ENCODE assay signal across 9 mouse cellular contexts in the genomic region with DNA sequence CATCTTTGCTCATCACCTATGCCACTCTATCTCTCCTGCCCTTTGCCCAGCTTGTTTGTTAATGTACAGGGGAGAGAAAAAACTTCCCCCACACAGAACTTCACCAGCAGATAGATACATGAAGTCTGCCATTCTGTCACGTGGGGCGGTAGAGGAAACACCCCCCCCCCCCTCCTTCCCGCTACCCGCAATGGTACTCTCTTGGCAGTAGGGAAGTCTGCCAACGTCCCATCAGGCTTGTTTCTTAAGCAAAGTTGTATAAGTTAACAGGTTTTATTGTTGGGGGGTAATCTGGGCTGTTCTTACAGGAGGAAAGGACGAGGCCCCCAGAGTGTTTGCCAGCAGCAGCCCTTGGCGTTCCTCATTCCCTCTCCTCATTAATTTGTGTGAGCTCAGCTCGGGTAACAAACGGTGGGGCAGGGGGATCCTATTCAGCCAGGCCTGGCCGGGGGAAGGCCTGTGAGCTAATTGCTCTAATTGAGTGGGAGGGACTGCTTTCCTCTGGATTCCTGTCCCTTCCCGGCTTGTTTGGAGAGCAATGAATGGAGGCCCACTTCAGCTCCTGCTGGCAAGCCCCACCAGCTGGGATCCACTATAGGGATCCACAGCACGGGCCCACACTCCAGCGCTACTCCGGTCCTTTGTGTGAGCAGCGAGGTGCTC.
A peak's percentile ranks its signal among the peaks of the same experiment; 100 is the strongest.
DNase-seq lines count a peak whose midpoint lies in the region; ATAC-seq and TF ChIP-seq lines count a peak whose summit lies in the region.
"Had no signal": no experiment of that assay in that cellular context is flagged by ENCODE, and none has a peak within 500 bp of the region (broad histone marks: within the 10 kb centered on the region; RNA-seq: fewer than 3 reads in every experiment).

No protein-coding gene starts in this region.

- no peak overlapping the region for H3K9ac ChIP-seq in lung, postnatal 0 days (replicated peaks; ENCODE audit: low read depth)
- H3K9ac ChIP-seq in forebrain, embryonic 13.5 days, result 0 out of 2 replicates have a peak overlapping the region, but pooled peaks have one; percentile 8

- peak; percentile 6; the same call in 1 of the 2 replicates for ATAC-seq in lung, postnatal 0 days
- ATAC-seq in forebrain, embryonic 13.5 days, result peak; percentile 93
- ATAC-seq in neutrophil, adult 5-6 weeks (ENCODE audit: extremely low read depth, insufficient number of reproducible peaks, low FRiP score, poor library complexity, severe bottlenecking), result peak; percentile 36; the same call in 1 of the 2 replicates
- ATAC-seq in cerebellum, adult (ENCODE audit: insufficient number of reproducible peaks, low FRiP score, low TSS enrichment), result no peak

- H3K27ac ChIP-seq in lung, postnatal 0 days (ENCODE audit: low read length), result no peak overlapping the region
- H3K27ac ChIP-seq in forebrain, embryonic 13.5 days, result peak overlapping the region; percentile 95

- WGBS in lung, postnatal 0 days, result 29% methylated on average over 15 of the region's 15 CpGs
- 2% methylated on average over 15 of the region's 15 CpGs for WGBS in forebrain, embryonic 13.5 days

- no peaks in the 10 kb centered on the region for H3K9me3 ChIP-seq in lung, postnatal 0 days (ENCODE audit: low read length)
- no peaks in the 10 kb centered on the region for H3K9me3 ChIP-seq in forebrain, embryonic 13.5 days (replicated peaks)

- TF ChIP-seq EP300 in lung, postnatal 0 days (IDR thresholded peaks at IDR 0.05), result no peak

- no peaks in the 10 kb centered on the region for H3K36me3 ChIP-seq in lung, postnatal 0 days (ENCODE audit: insufficient read depth, low read length)
- no peaks in the 10 kb centered on the region for H3K36me3 ChIP-seq in forebrain, embryonic 13.5 days (ENCODE audit: poor library complexity, severe bottlenecking)

- H3K4me1 ChIP-seq in lung, postnatal 0 days (ENCODE audit: insufficient read depth, low read depth, low read length), result 0 out of 2 replicates have a peak, but pooled peaks cover 7% of the 10 kb centered on the region
- peaks cover 50% of the 10 kb centered on the region for H3K4me1 ChIP-seq in forebrain, embryonic 13.5 days

- H3K4me2 ChIP-seq in lung, postnatal 0 days (replicated peaks; ENCODE audit: low read depth, low read length), result no peak overlapping the region
- peak overlapping the region; percentile 43 for H3K4me2 ChIP-seq in forebrain, embryonic 13.5 days

- no peak for TF ChIP-seq CTCF in lung, postnatal 0 days (IDR thresholded peaks at IDR 0.05)

- DNase-seq in lung, postnatal 0 days (ENCODE audit: low spot score), result no peak
- no peak for DNase-seq in lung, postnatal 10 days
- peak; percentile 32 to 36 for DNase-seq in layer of hippocampus, postnatal 36 days
- DNase-seq in frontal cortex, postnatal 14 days (ENCODE audit: low spot score in 2 of 2), result no peak
- DNase-seq in kidney, adult 11 months, result no peak
- DNase-seq: gastrocnemius, postnatal 36 days had no signal

- H3K4me3 ChIP-seq in lung, postnatal 0 days (ENCODE audit: low read depth, low read length), result no peak overlapping the region
- H3K4me3 ChIP-seq in forebrain, embryonic 13.5 days, result no peak overlapping the region

- H3K27me3 ChIP-seq in lung, postnatal 0 days (replicated peaks; ENCODE audit: insufficient read depth, low read length), result no peaks in the 10 kb centered on the region
- 0 out of 2 replicates have a peak, but pooled peaks cover 6% of the 10 kb centered on the region for H3K27me3 ChIP-seq in forebrain, embryonic 13.5 days

Comparison
In these comparisons a context has a peak if more than half of its experiments do, and no peak if none do; other contexts are left out.
1. DNase-seq: peak in layer of hippocampus, postnatal 36 days (2 of 2); none in lung, postnatal 0 days (single experiment), lung, postnatal 10 days (single experiment), frontal cortex, postnatal 14 days (0 of 2) and kidney, adult 11 months (single experiment).